Mouse (Mus musculus) heart, adult 2 months (tissue): ENCODE results near the gene Gnat1.
A peak's percentile ranks its signal among the peaks of the same experiment; 100 is the strongest.

Source experiments
- CTCF ChIP-seq: fragments of 200-600 bp; IDR thresholded peaks from 2 replicates; pipeline ENCODE4 v1.8.1; 2022; ENCODE audit warnings: antibody characterized with exemption, mild to moderate bottlenecking, moderate library complexity
- POLR2A ChIP-seq: fragments of 200-500 bp; IDR thresholded peaks from 2 replicates; pipeline ENCODE4 v1.6.1; 2011; ENCODE audit warnings: mild to moderate bottlenecking, low read depth, low read length, control low read depth; ENCODE audit not compliant: insufficient read depth

DNA sequence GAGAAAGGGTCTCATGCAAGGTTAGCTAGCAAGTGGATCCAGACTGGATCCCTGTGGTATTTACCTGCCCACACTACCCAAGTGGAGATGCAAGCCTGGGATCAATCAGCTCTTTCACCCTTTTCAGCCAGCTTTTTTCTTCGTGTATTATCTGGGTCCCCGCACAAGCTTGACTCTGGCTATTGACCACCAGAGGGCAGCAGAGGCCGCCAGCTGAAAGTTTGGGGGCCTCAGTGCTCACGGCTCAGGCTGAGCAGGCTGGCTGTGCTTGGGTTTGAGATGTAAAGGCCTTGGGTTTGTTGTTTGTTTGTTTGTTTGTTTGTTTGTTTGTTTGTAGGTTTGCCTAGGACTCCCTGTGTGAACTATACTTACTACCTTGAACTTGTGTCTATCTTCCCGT lies 33.9 kb downstream of the Gnat1 start:
- TF ChIP-seq CTCF (peak; percentile 94), POLR2A (no peak)
